Mouse (Mus musculus) forebrain, embryonic 14.5 days (tissue): ENCODE measurements around the gene Olfr19. TPM values are rescaled to one million over a fixed set of nuclear protein-coding genes. Genes with fewer than 3 reads are reported as not detected.
"Not testable (repeated sequence)": the region's sequence is repeated elsewhere in the genome, so short reads cannot be mapped to it uniquely, and the experiment has no call there.

ENCODE experiments used
- ATAC-seq: fragments of 200-750 bp; cut with Nextera tagmentation; 2 replicates; pipeline ENCODE4 v1.8.0; 2017; ENCODE audit warnings: mild to moderate bottlenecking, moderate library complexity
- DNase-seq: peaks from one replicate; pipeline ENCODE4 v3.0.0-alpha.2; 2015; ENCODE audit warnings: low spot score
- H3K27ac ChIP-seq: fragments of 300-500 bp; sonication (generic); 2 replicates; pipeline ENCODE4 v1.5.1; 2014; ENCODE audit warnings: low read depth, mild to moderate bottlenecking, control low read depth, low read length, moderate library complexity
- H3K27me3 ChIP-seq: fragments of 300-500 bp; sonication (generic); replicated peaks from 2 replicates; pipeline ENCODE4 v1.6.1; 2014; ENCODE audit warnings: low read length, control low read depth, mixed read lengths; ENCODE audit not compliant: control insufficient read depth, insufficient read depth
- H3K36me3 ChIP-seq: fragments of 300-500 bp; sonication (generic); 2 replicates; pipeline ENCODE4 v1.6.1; 2014; ENCODE audit warnings: low read length, control low read depth; ENCODE audit not compliant: control insufficient read depth, insufficient read depth
- H3K4me1 ChIP-seq: fragments of 300-500 bp; sonication (generic); 2 replicates; pipeline ENCODE4 v1.6.1; 2014; ENCODE audit warnings: antibody characterized with exemption, low read length, control low read depth; ENCODE audit not compliant: control insufficient read depth, insufficient read depth
- H3K4me2 ChIP-seq: fragments of 300-500 bp; sonication (generic); 2 replicates; pipeline ENCODE4 v1.6.1; 2014; ENCODE audit warnings: mild to moderate bottlenecking, control low read depth, low read length
- H3K4me3 ChIP-seq: fragments of 300-500 bp; sonication (generic); 2 replicates; pipeline ENCODE4 v1.5.1; 2014; ENCODE audit warnings: low read depth, low read length, control low read depth
- H3K9ac ChIP-seq: fragments of 300-500 bp; sonication (generic); 2 replicates; pipeline ENCODE4 v1.6.1; 2014; ENCODE audit warnings: mild to moderate bottlenecking, low read length, control low read depth, moderate library complexity
- H3K9me3 ChIP-seq: fragments of 300-500 bp; sonication (generic); replicated peaks from 2 replicates; pipeline ENCODE4 v1.6.1; 2016; ENCODE audit warnings: low read length, control low read depth, mixed read lengths; ENCODE audit not compliant: control insufficient read depth
- WGBS: fragments of 180-500 bp; shearing (Covaris S2); extraction: QIAGEN DNeasy Blood & Tissue Kit; methylation state at CpG from one replicate; pipeline ENCODE4 v1.1.7; 2014; 5-methylcytosine and 5-hydroxymethylcytosine counted together
- polyA plus RNA-seq: library from polyadenylated mRNA; unstranded; fragments of >200 nt; fragmentation: Nextera tagmentation; extraction: Ambion mirVana; gene quantifications from 2 replicates; pipeline ENCODE4 v1.2.1, GENCODE M21; 2014

Gene Olfr19
- polyA plus RNA-seq: not detected in 2 replicates

GRCm38 (mm10) chr16:16676305-16676704 lies at the start of gene Olfr19:
Gene Olfr19 (minus strand): TSS chr16:16676405.
- Histone ChIP-seq H3K27me3 (no peaks in the 10 kb centered on the region), H3K36me3 (no peaks in the 10 kb centered on the region), H3K9me3 (no peaks in the 10 kb centered on the region), H3K27ac (no peak within 1 kb of the TSS), H3K4me3 (no peak within 1 kb of the TSS), H3K4me1 (no peaks in the 10 kb centered on the region), H3K4me2 (no peak within 1 kb of the TSS), H3K9ac (no peak within 1 kb of the TSS)
- WGBS: 68% methylated on average over 2 of the region's 2 CpGs
- no peak for DNase-seq
- ATAC-seq: no peak

DNA sequence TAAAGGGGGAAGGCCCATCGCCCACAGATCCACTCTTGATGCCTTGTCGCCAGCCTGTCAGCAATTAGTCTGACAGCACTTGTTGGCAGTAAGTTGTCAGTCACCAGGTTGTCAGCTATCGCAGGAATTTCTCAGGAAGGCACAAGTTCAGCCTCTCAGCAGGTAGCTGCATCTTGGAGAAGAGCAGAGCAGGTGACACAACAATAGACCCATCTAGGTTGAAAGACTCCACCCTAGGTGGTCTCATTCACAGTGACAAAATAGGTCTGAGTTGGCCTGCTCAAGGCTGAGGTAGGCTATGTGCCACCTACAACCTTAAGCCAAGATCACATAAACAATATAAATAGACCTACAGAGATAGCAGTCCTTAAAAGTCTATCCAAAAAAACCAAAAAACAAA lies 8.8 kb upstream of the Olfr19 start:
- Histone ChIP-seq H3K27me3 (no peaks in the 10 kb centered on the region), H3K4me2 (no peak overlapping the region), H3K4me1 (no peaks in the 10 kb centered on the region), H3K9ac (no peak overlapping the region), H3K4me3 (no peak overlapping the region), H3K9me3 (no peaks in the 10 kb centered on the region), H3K36me3 (no peaks in the 10 kb centered on the region), H3K27ac (no peak overlapping the region)
- DNase-seq: no peak
- WGBS: 69% methylated on average over 3 of the region's 3 CpGs
- no peak for ATAC-seq

DNA sequence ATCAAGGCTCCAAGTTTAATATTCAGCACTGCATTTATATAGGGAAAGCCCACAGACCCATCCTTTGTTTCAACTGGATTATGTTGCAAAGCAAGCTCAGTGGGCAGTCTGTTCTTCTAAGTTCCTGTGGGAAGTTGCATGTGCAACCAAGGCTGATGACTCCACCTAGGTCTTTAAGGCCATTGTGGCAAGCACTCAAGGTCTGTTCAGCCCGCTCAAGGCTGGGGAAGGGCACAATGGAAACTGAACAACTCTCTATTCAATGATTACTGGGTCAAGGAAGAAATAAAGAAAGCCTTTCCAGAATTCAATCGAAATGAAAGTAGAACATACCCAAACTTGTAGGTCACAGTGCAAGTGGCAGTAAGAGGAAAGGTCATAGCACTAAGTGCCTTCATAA lies 7.8 kb upstream of the Olfr19 start:
- 75% methylated on average over 2 of the region's 2 CpGs for WGBS

DNA sequence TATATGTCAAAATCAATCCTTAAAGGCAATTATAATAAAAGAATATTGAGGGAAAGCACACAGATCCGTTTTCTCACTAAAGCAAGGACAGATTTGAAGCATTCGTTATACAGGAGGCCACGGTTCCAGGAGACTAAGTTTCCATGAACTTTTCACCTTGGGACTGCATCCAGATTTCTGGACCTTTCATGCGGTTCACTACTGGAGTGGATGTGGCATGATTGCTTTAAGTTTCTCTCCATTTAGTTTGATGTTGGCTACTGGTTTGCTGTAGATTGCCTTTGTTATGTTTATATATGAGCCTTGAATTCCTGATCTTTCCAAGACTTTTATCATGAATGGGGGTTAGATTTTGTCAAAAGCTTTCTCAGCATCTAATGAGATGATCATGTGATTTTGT lies 11.2 kb downstream of the Olfr19 start:
- Histone ChIP-seq H3K4me2 (no peak overlapping the region), H3K9ac (no peak overlapping the region), H3K27ac (no peak overlapping the region), H3K9me3 (no peaks in the 10 kb centered on the region), H3K36me3 (no peaks in the 10 kb centered on the region), H3K4me1 (no peaks in the 10 kb centered on the region), H3K4me3 (no peak overlapping the region), H3K27me3 (no peaks in the 10 kb centered on the region)
- no peak for DNase-seq
- no peak for ATAC-seq
- 79% methylated on average over 4 of the region's 4 CpGs for WGBS

More for the DNA sequence above, 7.8 kb upstream of the Olfr19 start:
- no peaks in the 10 kb centered on the region for H3K9me3 ChIP-seq
- H3K9ac ChIP-seq: no peak overlapping the region
- H3K4me2 ChIP-seq: no peak overlapping the region
- no peaks in the 10 kb centered on the region for H3K36me3 ChIP-seq
- H3K27me3 ChIP-seq: no peaks in the 10 kb centered on the region
- no peak overlapping the region for H3K27ac ChIP-seq
- ATAC-seq: no peak
- DNase-seq: no peak
- no peak overlapping the region for H3K4me3 ChIP-seq
- no peaks in the 10 kb centered on the region for H3K4me1 ChIP-seq

DNA sequence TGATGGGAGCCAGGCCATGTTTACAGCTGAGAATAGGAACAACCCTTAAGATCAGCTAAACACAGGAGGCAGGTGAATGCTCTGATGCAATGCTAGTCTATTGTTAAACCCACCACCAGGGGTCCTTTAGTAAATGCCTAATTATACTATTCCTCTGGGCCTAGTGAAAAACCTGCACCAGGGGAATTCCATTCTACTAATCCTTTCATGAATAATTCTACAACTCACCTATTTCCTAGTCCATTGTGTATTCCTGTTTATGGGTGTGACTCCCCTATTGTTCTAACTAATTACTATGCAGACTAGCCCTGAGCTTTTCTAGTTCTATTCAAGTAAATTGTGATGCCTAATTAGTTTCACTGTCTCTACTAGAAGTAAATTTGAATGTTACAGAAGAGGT lies 11.7 kb downstream of the Olfr19 start:
- H3K27ac ChIP-seq, H3K36me3 ChIP-seq, H3K4me1 ChIP-seq, H3K9ac ChIP-seq, H3K9me3 ChIP-seq, H3K27me3 ChIP-seq, ATAC-seq, H3K4me2 ChIP-seq, H3K4me3 ChIP-seq, DNase-seq: not testable (repeated sequence)

DNA sequence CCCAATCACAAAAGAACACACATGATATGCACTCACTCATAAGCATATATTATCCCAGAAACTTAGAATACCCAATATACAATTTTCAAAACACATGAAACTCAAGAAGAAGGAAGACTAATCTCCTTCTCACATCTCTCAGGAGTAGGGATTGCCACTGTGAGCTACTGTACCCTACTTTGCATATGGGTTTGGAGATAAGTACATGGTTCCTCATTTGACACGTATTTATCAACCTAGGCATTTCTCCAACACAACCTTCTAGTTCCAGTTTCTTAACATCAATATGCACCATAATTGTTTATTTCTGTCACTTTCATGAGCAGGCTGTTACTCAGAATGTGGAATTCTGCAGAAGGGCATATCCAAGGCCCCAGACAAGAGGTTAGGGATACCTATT lies 31.1 kb downstream of the Olfr19 start:
- H3K4me3 ChIP-seq: no peak overlapping the region
- H3K9ac ChIP-seq: no peak overlapping the region
- no peak overlapping the region for H3K27ac ChIP-seq
- no peaks in the 10 kb centered on the region for H3K36me3 ChIP-seq
- DNase-seq (no peak), ATAC-seq (no peak)
- H3K27me3 ChIP-seq: no peaks in the 10 kb centered on the region
- no peaks in the 10 kb centered on the region for H3K4me1 ChIP-seq
- H3K4me2 ChIP-seq: no peak overlapping the region
- 87% methylated on average over 1 of the region's 1 CpGs for WGBS
- no peaks in the 10 kb centered on the region for H3K9me3 ChIP-seq

DNA sequence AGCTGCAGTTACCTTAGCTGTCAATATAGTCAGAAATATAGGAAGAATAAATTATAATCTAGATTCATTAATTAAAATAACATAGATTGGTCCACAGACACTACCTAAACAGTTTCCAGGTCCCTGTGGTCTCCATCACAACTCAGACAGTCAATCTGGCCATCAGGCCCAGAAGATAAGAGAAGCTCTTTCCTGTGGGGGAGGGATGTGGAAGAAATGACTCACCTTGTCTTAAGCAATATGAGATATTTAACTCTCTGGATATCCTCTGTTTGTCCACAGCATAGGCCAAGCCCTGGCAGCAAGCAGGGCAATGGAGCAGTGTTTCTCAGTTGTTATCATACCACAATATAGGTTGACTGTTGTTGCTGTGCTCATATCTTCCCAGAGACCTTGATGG lies 42.5 kb downstream of the Olfr19 start:
- H3K36me3 ChIP-seq: no peaks in the 10 kb centered on the region
- no peak overlapping the region for H3K4me3 ChIP-seq
- no peaks in the 10 kb centered on the region for H3K4me1 ChIP-seq
- H3K9me3 ChIP-seq: peaks cover 8% of the 10 kb centered on the region; the same call in 1 of the 2 replicates
- H3K9ac ChIP-seq: no peak overlapping the region
- H3K4me2 ChIP-seq: no peak overlapping the region
- no peaks in the 10 kb centered on the region for H3K27me3 ChIP-seq
- no peak overlapping the region for H3K27ac ChIP-seq
- DNase-seq (no peak), ATAC-seq (no peak)

Other genes starting within 250 kb of the Olfr19 start
- gene Fgd4, start 75.9 kb downstream of the Olfr19 start, polyA plus RNA-seq: 23.6 and 30.1 TPM in 2 replicates
- 10.8 and 12.7 TPM in 2 replicates for gene Spag6l, start 153.1 kb upstream of the Olfr19 start, polyA plus RNA-seq
- 0.35 TPM in 1 of 2 replicates, not detected in the other for gene Igll1, start 187.6 kb upstream of the Olfr19 start, polyA plus RNA-seq
- gene Top3b, start 194.3 kb upstream of the Olfr19 start, polyA plus RNA-seq: 62.9 and 70.0 TPM in 2 replicates
- 2.2 and 2.3 TPM in 2 replicates for gene Vpreb1, start 194.4 kb upstream of the Olfr19 start, polyA plus RNA-seq
- 12.0 and 14.6 TPM in 2 replicates for gene Ppm1f, start 220.1 kb upstream of the Olfr19 start, polyA plus RNA-seq